ENCODE assay signal across 11 mouse cellular contexts in the genomic region with DNA sequence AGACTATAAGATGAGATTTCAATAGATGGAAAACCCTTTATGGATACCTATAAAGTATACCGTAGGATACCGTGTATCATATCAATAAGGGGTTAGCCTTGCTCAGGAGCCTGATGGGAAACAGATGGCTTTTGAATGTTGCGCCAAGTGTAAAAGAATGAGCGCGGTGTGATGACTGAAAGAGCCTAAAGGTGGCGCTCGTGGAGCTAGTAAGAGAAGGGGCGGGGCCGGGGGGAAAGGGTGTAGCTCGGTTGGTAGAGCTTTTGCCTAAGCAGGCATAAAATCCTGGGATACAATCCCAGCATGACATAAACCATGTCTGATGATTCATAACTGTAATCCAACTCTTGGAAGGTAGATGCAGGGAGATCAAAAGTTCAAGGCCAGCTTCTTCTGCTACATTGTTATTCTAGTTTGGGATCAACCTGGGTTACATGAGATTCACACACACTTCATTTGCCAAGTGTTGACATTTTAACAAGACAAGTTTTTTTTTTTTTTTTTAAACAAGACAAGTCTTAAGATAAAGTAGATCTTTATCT. TPM values are rescaled to one million over a fixed set of nuclear protein-coding genes. Genes with fewer than 3 reads are reported as not detected.
A peak's percentile ranks its signal among the peaks of the same experiment; 100 is the strongest.
DNase-seq lines count a peak whose midpoint lies in the region; ATAC-seq and TF ChIP-seq lines count a peak whose summit lies in the region.
"Had no signal": no experiment of that assay in that cellular context is flagged by ENCODE, and none has a peak within 500 bp of the region (broad histone marks: within the 10 kb centered on the region; RNA-seq: fewer than 3 reads in every experiment).

No protein-coding gene starts in this region.

- H3K27ac ChIP-seq in kidney, adult 2 months (ENCODE audit: insufficient read depth, low read depth, low read length), result no peak overlapping the region
- H3K27ac ChIP-seq in ES-Bruce4 (ENCODE audit: insufficient read depth, low read length), result no peak overlapping the region
- no peak overlapping the region for H3K27ac ChIP-seq in liver, embryonic 14.5 days
- no peak overlapping the region for H3K27ac ChIP-seq in hindbrain, embryonic 10.5 days
- no peak overlapping the region for H3K27ac ChIP-seq in hindbrain, postnatal 0 days
- H3K27ac ChIP-seq: embryonic facial prominence, embryonic 15.5 days; hindbrain, embryonic 15.5 days had no signal

- no peak for TF ChIP-seq POLR2A in kidney, adult 2 months (IDR thresholded peaks at IDR 0.05; ENCODE audit: low read depth, low read length)
- no peak for TF ChIP-seq POLR2A in ES-Bruce4 (IDR thresholded peaks at IDR 0.05; ENCODE audit: insufficient read depth, low read length)

- H3K36me3 ChIP-seq in kidney, adult 2 months (ENCODE audit: control insufficient read depth, insufficient read depth, low read length), result no peaks in the 10 kb centered on the region
- no peaks in the 10 kb centered on the region for H3K36me3 ChIP-seq in ES-Bruce4 (ENCODE audit: control insufficient read depth, insufficient read depth, low read length, poor library complexity, severe bottlenecking)
- no peaks in the 10 kb centered on the region for H3K36me3 ChIP-seq in liver, embryonic 14.5 days (replicated peaks; ENCODE audit: control insufficient read depth, insufficient read depth, low read depth)
- H3K36me3 ChIP-seq in hindbrain, embryonic 10.5 days, result no peaks in the 10 kb centered on the region
- no peaks in the 10 kb centered on the region for H3K36me3 ChIP-seq in hindbrain, postnatal 0 days (ENCODE audit: insufficient read depth, low read length)
- H3K36me3 ChIP-seq: embryonic facial prominence, embryonic 15.5 days; hindbrain, embryonic 15.5 days had no signal

- no peak for TF ChIP-seq EP300 in ES-Bruce4 (IDR thresholded peaks at IDR 0.05; ENCODE audit: insufficient read depth, low read depth, low read length)
- TF ChIP-seq EP300 in liver, embryonic 14.5 days (IDR thresholded peaks at IDR 0.05; ENCODE audit: low read depth), result no peak

- H3K27me3 ChIP-seq in kidney, adult 2 months (replicated peaks; ENCODE audit: control insufficient read depth, insufficient read depth, low read length), result peaks cover 1% of the 10 kb centered on the region; the same call in 1 of the 2 replicates
- peaks cover 2% of the 10 kb centered on the region; the same call in 1 of the 2 replicates for H3K27me3 ChIP-seq in ES-Bruce4 (ENCODE audit: control insufficient read depth, insufficient read depth, low read length, poor library complexity, severe bottlenecking)
- H3K27me3 ChIP-seq in liver, embryonic 14.5 days (ENCODE audit: control insufficient read depth, insufficient read depth, low read length), result no peaks in the 10 kb centered on the region
- no peaks in the 10 kb centered on the region for H3K27me3 ChIP-seq in hindbrain, embryonic 10.5 days (ENCODE audit: insufficient read depth, poor library complexity, severe bottlenecking)
- no peaks in the 10 kb centered on the region for H3K27me3 ChIP-seq in hindbrain, postnatal 0 days (ENCODE audit: insufficient read depth, low read length)
- H3K27me3 ChIP-seq: embryonic facial prominence, embryonic 15.5 days; hindbrain, embryonic 15.5 days had no signal

- 0 out of 2 replicates have a peak, but pooled peaks have one; percentile 10 for TF ChIP-seq CTCF in kidney, adult 2 months (conservative IDR thresholded peaks at IDR 0.05; ENCODE audit: insufficient read depth, insufficient read length, low read depth, low read length)
- TF ChIP-seq CTCF in ES-Bruce4 (IDR thresholded peaks at IDR 0.05; ENCODE audit: low read depth, low read length), result peak; percentile 53
- TF ChIP-seq CTCF in liver, embryonic 14.5 days (IDR thresholded peaks at IDR 0.05; ENCODE audit: low read depth), result peak; percentile 37
- TF ChIP-seq CTCF in hindbrain, postnatal 0 days (IDR thresholded peaks at IDR 0.05; ENCODE audit: low read depth), result no peak

- H3K4me3 ChIP-seq in kidney, adult 2 months (ENCODE audit: insufficient read depth, low read depth, low read length), result no peak overlapping the region
- H3K4me3 ChIP-seq in ES-Bruce4 (ENCODE audit: low read depth, low read length), result no peak overlapping the region
- H3K4me3 ChIP-seq in liver, embryonic 14.5 days (ENCODE audit: insufficient read depth in 1 of 2, low read depth in 2 of 2, low read length in 2 of 2), result no peak overlapping the region
- no peak overlapping the region for H3K4me3 ChIP-seq in hindbrain, embryonic 10.5 days
- H3K4me3 ChIP-seq in hindbrain, postnatal 0 days (ENCODE audit: low read length), result no peak overlapping the region
- H3K4me3 ChIP-seq: embryonic facial prominence, embryonic 15.5 days; hindbrain, embryonic 15.5 days had no signal

- H3K4me1 ChIP-seq in kidney, adult 2 months (ENCODE audit: control insufficient read depth, insufficient read depth, low read length), result peaks cover 2% of the 10 kb centered on the region; the same call in 1 of the 2 replicates
- no peaks in the 10 kb centered on the region for H3K4me1 ChIP-seq in ES-Bruce4 (ENCODE audit: control insufficient read depth, insufficient read depth, low read length)
- no peaks in the 10 kb centered on the region for H3K4me1 ChIP-seq in liver, embryonic 14.5 days (replicated peaks; ENCODE audit: control insufficient read depth in 2 of 2, insufficient read depth in 2 of 2, low read length in 1 of 2)
- H3K4me1 ChIP-seq in hindbrain, embryonic 10.5 days (replicated peaks), result no peaks in the 10 kb centered on the region
- no peaks in the 10 kb centered on the region for H3K4me1 ChIP-seq in hindbrain, postnatal 0 days (ENCODE audit: insufficient read depth, low read length)
- H3K4me1 ChIP-seq: embryonic facial prominence, embryonic 15.5 days had no signal

- no peak for ATAC-seq in liver, embryonic 14.5 days (ENCODE audit: insufficient read depth)
- ATAC-seq in hindbrain, postnatal 0 days, result no peak

- H3K4me2 ChIP-seq in liver, embryonic 14.5 days (ENCODE audit: low read depth), result no peak overlapping the region
- H3K4me2 ChIP-seq in hindbrain, postnatal 0 days (ENCODE audit: low read depth, low read length), result no peak overlapping the region
- H3K4me2 ChIP-seq: embryonic facial prominence, embryonic 15.5 days; heart, embryonic 11.5 days; hindbrain, embryonic 15.5 days had no signal

- no peak overlapping the region for H3K9ac ChIP-seq in ES-Bruce4 (ENCODE audit: low read depth, poor library complexity, severe bottlenecking)
- no peak overlapping the region for H3K9ac ChIP-seq in liver, embryonic 14.5 days (replicated peaks)
- no peak overlapping the region for H3K9ac ChIP-seq in hindbrain, postnatal 0 days (replicated peaks; ENCODE audit: low read length)
- H3K9ac ChIP-seq: embryonic facial prominence, embryonic 15.5 days; hindbrain, embryonic 15.5 days had no signal

- DNase-seq in kidney, adult 2 months, result no peak
- DNase-seq in kidney, postnatal 14 days, result no peak
- peak; percentile 29 for DNase-seq in A20 (ENCODE audit: low read depth, low spot score)
- DNase-seq in liver, embryonic 14.5 days (ENCODE audit: low read depth in 3 of 3, low spot score in 3 of 3), result no peak
- no peak for DNase-seq in hindbrain, embryonic 10.5 days (ENCODE audit: low spot score)
- no peak for DNase-seq in hindbrain, postnatal 0 days (ENCODE audit: low spot score)
- DNase-seq: cerebellum, adult 9-11 months had no signal

- WGBS in kidney, adult 2 months, result 75% methylated on average over 10 of the region's 10 CpGs
- 46% methylated on average over 10 of the region's 10 CpGs for WGBS in liver, embryonic 14.5 days (ENCODE audit: insufficient replicate concordance)
- WGBS in hindbrain, embryonic 10.5 days, result 68% methylated on average over 10 of the region's 10 CpGs
- 64% methylated on average over 10 of the region's 10 CpGs for WGBS in hindbrain, postnatal 0 days

- no peaks in the 10 kb centered on the region; the same call in 1 of the 2 replicates for H3K9me3 ChIP-seq in ES-Bruce4 (replicated peaks; ENCODE audit: control insufficient read depth, insufficient read depth, low read length, poor library complexity, severe bottlenecking)
- no peaks in the 10 kb centered on the region for H3K9me3 ChIP-seq in liver, embryonic 14.5 days (ENCODE audit: control insufficient read depth, low read length)
- no peaks in the 10 kb centered on the region for H3K9me3 ChIP-seq in hindbrain, embryonic 10.5 days
- H3K9me3 ChIP-seq in hindbrain, postnatal 0 days (ENCODE audit: low read length), result no peaks in the 10 kb centered on the region
- H3K9me3 ChIP-seq: embryonic facial prominence, embryonic 15.5 days; hindbrain, embryonic 15.5 days had no signal

RNA-seq across cellular contexts. Expression of a gene that starts 40.9 kb away (rescaled TPM):
- 4.8 and 5.9 TPM in 2 replicates for polyA plus RNA-seq in kidney, adult 2 months (2012; rRNA removed)
- polyA plus RNA-seq in ES-Bruce4 (2011; ENCODE audit: insufficient read depth, insufficient read length, low read depth, missing spikeins), result 19.3 and 20.3 TPM in 2 replicates
- 2.5 and 3.4 TPM in 2 replicates for polyA plus RNA-seq in liver, embryonic 14.5 days (2012; rRNA removed)
- 3.5 and 4.1 TPM in 2 replicates for polyA plus RNA-seq in liver, embryonic 14.5 days (2014; fragmentation: Nextera tagmentation; extraction: Ambion mirVana)
- 5.3 and 7.7 TPM in 2 replicates for polyA plus RNA-seq in hindbrain, embryonic 10.5 days (2016; fragmentation: Nextera tagmentation; extraction: Ambion mirVana)
- total RNA-seq in hindbrain, postnatal 0 days (2014; rRNA removed), result 2.0 and 3.2 TPM in 2 replicates
- polyA plus RNA-seq in hindbrain, postnatal 0 days (2015; fragmentation: Nextera tagmentation; extraction: Ambion mirVana), result 1.4 and 1.5 TPM in 2 replicates
